Mouse (Mus musculus): Measurements from ENCODE around the gene Camsap3. TPM values are rescaled to one million over a fixed set of nuclear protein-coding genes. Genes with fewer than 3 reads are reported as not detected.

Gene Camsap3
- polyA plus RNA-seq, 2 experiments from 2014 or later: not detected

Other genes starting within 250 kb of the Camsap3 start
- 10 to 100 TPM; 38.2 to 52.0 TPM for gene A430078G23Rik, start 233.9 kb upstream of the Camsap3 start, polyA plus RNA-seq (2017; shearing (Covaris generic))
- 10 to 100 TPM; 27.6 to 35.8 TPM for gene Arhgef18, start 194.3 kb upstream of the Camsap3 start, polyA plus RNA-seq (2017; shearing (Covaris generic))
- 10 to 100 TPM; 18.2 to 22.7 TPM for gene Pex11g, start 119.6 kb upstream of the Camsap3 start, polyA plus RNA-seq (2017; shearing (Covaris generic))
- not detected for gene Tex45, start 116.4 kb upstream of the Camsap3 start, polyA plus RNA-seq (2017; shearing (Covaris generic))
- 1 to 10 TPM; 1.0 to 1.6 TPM for gene Zfp358, start 94.2 kb upstream of the Camsap3 start, polyA plus RNA-seq (2017; shearing (Covaris generic))
- 10 to 100 TPM; 16.1 to 18.6 TPM for gene Mcoln1, start 86.8 kb upstream of the Camsap3 start, polyA plus RNA-seq (2017; shearing (Covaris generic))
- 10 to 100 TPM; 26.1 to 43.7 TPM for gene Pnpla6, start 71.9 kb upstream of the Camsap3 start, polyA plus RNA-seq (2017; shearing (Covaris generic))
- gene C330021F23Rik, start 19.3 kb upstream of the Camsap3 start, polyA plus RNA-seq (2017; shearing (Covaris generic)): 1 to 10 TPM in 1 of 2 experiments, not detected in 1; 1.4 TPM
- gene Xab2, start 34.0 kb downstream of the Camsap3 start, polyA plus RNA-seq (2017; shearing (Covaris generic)): 100 to 1,000 TPM in 1 of 2 experiments, 10 to 100 TPM in 1; 87.5 to 131 TPM
- 100 to 1,000 TPM in 1 of 2 experiments, 10 to 100 TPM in 1; 84.8 to 145 TPM for gene Pet100, start 34.3 kb downstream of the Camsap3 start, polyA plus RNA-seq (2017; shearing (Covaris generic))
- gene Pcp2, start 38.3 kb downstream of the Camsap3 start, polyA plus RNA-seq (2017; shearing (Covaris generic)): not detected
- 100 to 1,000 TPM; 190 to 257 TPM for gene Stxbp2, start 43.7 kb downstream of the Camsap3 start, polyA plus RNA-seq (2017; shearing (Covaris generic))
- gene Retn, start 68.5 kb downstream of the Camsap3 start, polyA plus RNA-seq (2017; shearing (Covaris generic)): not detected
- gene Mcemp1, start 78.5 kb downstream of the Camsap3 start, polyA plus RNA-seq (2017; shearing (Covaris generic)): not detected
- not detected for gene Fcor, start 85.1 kb downstream of the Camsap3 start, polyA plus RNA-seq (2017; shearing (Covaris generic))
- 10 to 100 TPM; 20.3 to 32.6 TPM for gene Trappc5, start 89.0 kb downstream of the Camsap3 start, polyA plus RNA-seq (2017; shearing (Covaris generic))
- 10 to 100 TPM in 1 of 2 experiments, under 1 TPM in 1; 0.38 to 12.4 TPM for gene Fcer2a, start 106.9 kb downstream of the Camsap3 start, polyA plus RNA-seq (2017; shearing (Covaris generic))
- not detected for gene Clec4g, start 133.4 kb downstream of the Camsap3 start, polyA plus RNA-seq (2017; shearing (Covaris generic))
- not detected for gene Cd209a, start 161.7 kb downstream of the Camsap3 start, polyA plus RNA-seq (2017; shearing (Covaris generic))